In genomic region chr2:70640968-70641367, GRCm38 (mm10) we compare ENCODE assay signal across 22 mouse cellular contexts. TPM values are rescaled to one million over a fixed set of nuclear protein-coding genes. Genes with fewer than 3 reads are reported as not detected.
DNase-seq lines count a peak whose midpoint lies in the region; ATAC-seq and TF ChIP-seq lines count a peak whose summit lies in the region.
"Had no signal": no experiment of that assay in that cellular context is flagged by ENCODE, and none has a peak within 500 bp of the region (broad histone marks: within the 10 kb centered on the region; RNA-seq: fewer than 3 reads in every experiment).

No protein-coding gene starts in this region.

- H3K36me3 ChIP-seq in thymus, adult 2 months (ENCODE audit: control insufficient read depth, insufficient read depth, low read length), result no peaks in the 10 kb centered on the region
- no peaks in the 10 kb centered on the region for H3K36me3 ChIP-seq in G1E (replicated peaks)
- H3K36me3 ChIP-seq: heart, embryonic 12.5 days; hindbrain, embryonic 15.5 days; limb, embryonic 15.5 days; neural tube, embryonic 13.5 days; stomach, embryonic 15.5 days had no signal

- no peak overlapping the region for H3K27ac ChIP-seq in layer of hippocampus, adult 2 months
- H3K27ac ChIP-seq in thymus, adult 2 months (ENCODE audit: control insufficient read depth, insufficient read depth, low read length), result no peak overlapping the region
- H3K27ac ChIP-seq: hindbrain, embryonic 15.5 days; limb, embryonic 15.5 days; neural tube, embryonic 13.5 days; stomach, embryonic 15.5 days had no signal

- no peak for TF ChIP-seq POLR2A in thymus, adult 2 months (IDR thresholded peaks at IDR 0.05; ENCODE audit: control insufficient read depth, extremely low read depth, insufficient read depth, low read length, poor library complexity)

- H3K9me3 ChIP-seq in G1E (replicated peaks), result peaks cover 8% of the 10 kb centered on the region
- H3K9me3 ChIP-seq: hindbrain, embryonic 15.5 days; limb, embryonic 15.5 days; stomach, embryonic 15.5 days had no signal

- H3K27me3 ChIP-seq in thymus, adult 2 months (ENCODE audit: control insufficient read depth, insufficient read depth, low read length), result no peaks in the 10 kb centered on the region
- peaks cover 11% of the 10 kb centered on the region for H3K27me3 ChIP-seq in G1E (ENCODE audit: insufficient read depth, low read length)
- H3K27me3 ChIP-seq: heart, embryonic 12.5 days; hindbrain, embryonic 15.5 days; limb, embryonic 15.5 days; neural tube, embryonic 13.5 days; stomach, embryonic 15.5 days had no signal

- DNase-seq in layer of hippocampus, adult 2 months (ENCODE audit: low spot score in 2 of 2), result no peak
- no peak for DNase-seq in layer of hippocampus, postnatal 14 days (ENCODE audit: low spot score in 2 of 2)
- peak; percentile 16 for DNase-seq in thymus, postnatal 0 days (ENCODE audit: low spot score)
- no peak for DNase-seq in thymus, adult 2 months
- DNase-seq in G1E (ENCODE audit: low spot score), result no peak
- DNase-seq in cerebellum, adult 18-20 months, result no peak
- DNase-seq in cerebellum, adult 11-12 months, result no peak
- DNase-seq: gastrocnemius, postnatal 14 days; kidney, adult 8-10 months; kidney, postnatal 36 days; lung, postnatal 14 days; right cerebral cortex, postnatal 14 days; thymus, postnatal 14 days had no signal

- H3K4me1 ChIP-seq in thymus, adult 2 months (replicated peaks; ENCODE audit: control insufficient read depth, insufficient read depth, low read length), result no peaks in the 10 kb centered on the region
- H3K4me1 ChIP-seq in G1E (ENCODE audit: insufficient read depth, low read depth, low read length), result no peaks in the 10 kb centered on the region
- H3K4me1 ChIP-seq: heart, embryonic 12.5 days; limb, embryonic 15.5 days; stomach, embryonic 15.5 days had no signal

- no peak overlapping the region for H3K4me3 ChIP-seq in layer of hippocampus, adult 2 months
- no peak overlapping the region for H3K4me3 ChIP-seq in thymus, adult 2 months (ENCODE audit: control insufficient read depth, insufficient read depth, low read length)
- no peak overlapping the region for H3K4me3 ChIP-seq in G1E (ENCODE audit: low read depth, low read length)
- H3K4me3 ChIP-seq: heart, embryonic 12.5 days; hindbrain, embryonic 15.5 days; limb, embryonic 15.5 days; neural tube, embryonic 13.5 days; stomach, embryonic 15.5 days had no signal

- TF ChIP-seq CTCF in layer of hippocampus, adult 2 months (conservative IDR thresholded peaks at IDR 0.05), result peak; percentile 51
- no peak for TF ChIP-seq CTCF in thymus, adult 2 months (IDR thresholded peaks at IDR 0.05; ENCODE audit: borderline replicate concordance, control insufficient read depth, extremely low read depth, insufficient read depth, low read length, poor library complexity)
- TF ChIP-seq CTCF in G1E (IDR thresholded peaks at IDR 0.05; ENCODE audit: low read depth, low read length), result no peak

- ATAC-seq in G1E (ENCODE audit: extremely low read depth, insufficient number of reproducible peaks, low FRiP score, poor library complexity, severe bottlenecking), result peak; percentile 28; the same call in 1 of the 2 replicates
- ATAC-seq in megakaryocyte progenitor cell, adult 5-6 weeks (replicated peaks; ENCODE audit: poor library complexity), result 0 out of 2 replicates have a peak, but pooled peaks have one; percentile 50

RNA-seq across cellular contexts. Expression of gene Gorasp2, which starts 20.4 kb away (rescaled TPM):
- 100 to 1,000 TPM; 105 to 108 TPM for total RNA-seq in layer of hippocampus, adult 2 months (2021)
- 100 to 1,000 TPM in 1 of 2 experiments, 10 to 100 TPM in 1; 95.0 to 103 TPM for total RNA-seq in layer of hippocampus, postnatal 14 days (2021)
- 119 and 121 TPM in 2 replicates for polyA plus RNA-seq in thymus, postnatal 0 days (2015; fragmentation: Nextera tagmentation; extraction: Ambion mirVana)
- 106 and 117 TPM in 2 replicates for polyA plus RNA-seq in thymus, adult 2 months (2012; rRNA removed)
- 203 and 230 TPM in 2 replicates for total RNA-seq in G1E (2014; fragmentation: Nextera tagmentation)
- total RNA-seq in G1E (2017), result 45.0 and 48.4 TPM in 2 replicates
- 60.9 and 69.4 TPM in 2 replicates for polyA plus RNA-seq in G1E (2012)
- total RNA-seq in megakaryocyte progenitor cell, adult 5-6 weeks (2015), result 262 and 265 TPM in 2 replicates
- total RNA-seq in megakaryocyte progenitor cell, adult 5-6 weeks (2017), result 77.4 and 92.2 TPM in 2 replicates

RNA-seq across cellular contexts. Expression of gene Gm26558, which starts 20.9 kb away (rescaled TPM):
- total RNA-seq in layer of hippocampus, adult 2 months (2021), result not detected
- under 1 TPM in 1 of 2 experiments, not detected in 1; 0.48 TPM for total RNA-seq in layer of hippocampus, postnatal 14 days (2021)
- 3.0 and 3.6 TPM in 2 replicates for polyA plus RNA-seq in thymus, postnatal 0 days (2015; fragmentation: Nextera tagmentation; extraction: Ambion mirVana)
- polyA plus RNA-seq in thymus, adult 2 months (2012; rRNA removed), result 0.20 TPM in 1 of 2 replicates, not detected in the other
- total RNA-seq in G1E (2014; fragmentation: Nextera tagmentation) (not detected in 2 replicates), G1E (2017) (0.44 TPM in 1 of 2 replicates, not detected in the other)
- 0.05 and 0.08 TPM in 2 replicates for polyA plus RNA-seq in G1E (2012)
- total RNA-seq in megakaryocyte progenitor cell, adult 5-6 weeks (2015), result not detected in 2 replicates
- not detected in 2 replicates for total RNA-seq in megakaryocyte progenitor cell, adult 5-6 weeks (2017)
- total RNA-seq: heart, postnatal 25 days; left cerebral cortex, postnatal 25 days; monocyte, adult 5-6 weeks had no signal
